Mouse (Mus musculus): ENCODE data around the gene 4930467E23Rik. TPM values are rescaled to one million over a fixed set of nuclear protein-coding genes. Genes with fewer than 3 reads are reported as not detected.
"Not testable (repeated sequence)": the region's sequence is repeated elsewhere in the genome, so short reads cannot be mapped to it uniquely, and the experiment has no call there.

Gene 4930467E23Rik
- not detected in 2 replicates for polyA plus RNA-seq (2014; fragmentation: Nextera tagmentation; extraction: Ambion mirVana)

DNA sequence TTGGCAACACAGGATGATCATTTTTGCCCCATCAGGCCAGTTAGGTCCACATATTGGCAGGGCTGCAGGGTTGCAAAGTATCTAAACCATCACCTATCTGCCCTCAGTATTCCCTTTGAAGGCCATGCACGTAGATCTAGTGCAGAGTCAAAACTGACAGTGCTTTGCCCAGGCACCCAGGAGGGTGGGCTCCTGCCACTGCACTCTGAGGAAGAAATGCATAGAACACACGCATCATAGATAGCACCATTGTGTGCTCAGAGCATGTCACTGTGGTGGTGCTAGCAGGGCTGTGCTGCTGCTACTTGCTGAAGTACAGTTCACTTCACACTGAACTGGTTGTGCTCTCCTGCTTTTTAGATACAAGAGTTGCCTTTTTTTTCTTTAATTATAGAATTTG is at the start of gene 4930467E23Rik:
Gene 4930467E23Rik (plus strand): TSS at position 301 of the 400 bp plus-strand sequence.
- not testable (repeated sequence) for H3K36me3 ChIP-seq (ENCODE audit: control insufficient read depth, insufficient read depth, low read length); H3K9me3 ChIP-seq (ENCODE audit: control insufficient read depth, low read depth, low read length); H3K4me3 ChIP-seq (ENCODE audit: low read depth, low read length); H3K4me2 ChIP-seq (replicated peaks; ENCODE audit: low read depth, low read length); ATAC-seq (ENCODE audit: insufficient number of reproducible peaks, insufficient read depth, low FRiP score, low read depth); H3K27ac ChIP-seq (ENCODE audit: low read length); H3K9ac ChIP-seq (replicated peaks; ENCODE audit: low read depth, low read length); H3K27me3 ChIP-seq (ENCODE audit: control insufficient read depth, insufficient read depth, low read length); H3K4me1 ChIP-seq (ENCODE audit: control insufficient read depth, insufficient read depth, low read length)
- no CpG with 5 or more reads among the region's 2 CpGs for WGBS

DNA sequence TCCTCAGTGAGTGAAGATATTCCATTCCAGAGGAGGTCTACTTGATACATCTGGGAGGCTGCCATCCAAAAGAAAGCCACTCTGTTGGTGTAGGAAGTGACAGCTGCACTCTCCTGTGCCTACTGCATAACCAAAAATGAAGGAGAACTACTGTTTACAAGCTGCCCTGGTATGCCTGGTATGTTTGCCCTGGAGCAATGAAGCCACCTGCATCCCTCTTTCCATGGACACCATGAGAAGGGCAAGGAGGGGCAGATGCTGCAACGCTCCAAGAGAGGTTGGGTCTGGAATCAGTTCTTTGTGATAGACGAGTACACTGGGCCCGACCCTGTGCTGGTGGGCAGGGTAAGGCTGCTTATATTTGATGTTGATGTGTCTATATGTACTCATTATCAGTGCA is 47.1 kb upstream of the 4930467E23Rik start:
- not testable (repeated sequence) for ATAC-seq (ENCODE audit: insufficient number of reproducible peaks, insufficient read depth, low FRiP score, low read depth); H3K9ac ChIP-seq (replicated peaks; ENCODE audit: low read depth, low read length); H3K9me3 ChIP-seq (ENCODE audit: control insufficient read depth, low read depth, low read length); H3K4me2 ChIP-seq (replicated peaks; ENCODE audit: low read depth, low read length); H3K4me1 ChIP-seq (ENCODE audit: control insufficient read depth, insufficient read depth, low read length); H3K27me3 ChIP-seq (ENCODE audit: control insufficient read depth, insufficient read depth, low read length); H3K4me3 ChIP-seq (ENCODE audit: low read depth, low read length); H3K27ac ChIP-seq (ENCODE audit: low read length); H3K36me3 ChIP-seq (ENCODE audit: control insufficient read depth, insufficient read depth, low read length)
- 89% methylated on average over 2 of the region's 3 CpGs for WGBS

DNA sequence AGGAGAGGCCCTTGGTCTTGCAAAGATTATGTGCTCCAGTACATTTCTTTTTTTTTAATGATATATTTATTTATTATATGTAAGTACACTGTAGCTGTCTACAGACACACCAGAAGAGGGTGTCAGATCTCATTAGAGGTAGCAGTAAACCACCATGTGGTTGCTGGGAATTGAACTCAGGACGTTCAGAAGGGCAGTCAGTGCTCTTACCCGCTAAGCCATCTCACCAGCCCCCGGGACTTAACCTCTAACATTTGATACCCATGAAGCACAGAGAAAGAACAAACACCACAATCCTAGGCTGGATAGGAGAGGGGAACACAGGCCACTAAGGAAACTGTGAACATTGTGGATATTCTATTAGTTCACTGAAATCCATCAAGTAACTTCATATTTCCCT is 43.9 kb upstream of the 4930467E23Rik start:
- 77% methylated on average over 3 of the region's 3 CpGs for WGBS
- H3K9me3 ChIP-seq (ENCODE audit: control insufficient read depth, low read depth, low read length); H3K27ac ChIP-seq (ENCODE audit: low read length); H3K9ac ChIP-seq (replicated peaks; ENCODE audit: low read depth, low read length); H3K4me3 ChIP-seq (ENCODE audit: low read depth, low read length); H3K4me1 ChIP-seq (ENCODE audit: control insufficient read depth, insufficient read depth, low read length); H3K27me3 ChIP-seq (ENCODE audit: control insufficient read depth, insufficient read depth, low read length); H3K4me2 ChIP-seq (replicated peaks; ENCODE audit: low read depth, low read length); H3K36me3 ChIP-seq (ENCODE audit: control insufficient read depth, insufficient read depth, low read length); ATAC-seq (ENCODE audit: insufficient number of reproducible peaks, insufficient read depth, low FRiP score, low read depth): not testable (repeated sequence)

DNA sequence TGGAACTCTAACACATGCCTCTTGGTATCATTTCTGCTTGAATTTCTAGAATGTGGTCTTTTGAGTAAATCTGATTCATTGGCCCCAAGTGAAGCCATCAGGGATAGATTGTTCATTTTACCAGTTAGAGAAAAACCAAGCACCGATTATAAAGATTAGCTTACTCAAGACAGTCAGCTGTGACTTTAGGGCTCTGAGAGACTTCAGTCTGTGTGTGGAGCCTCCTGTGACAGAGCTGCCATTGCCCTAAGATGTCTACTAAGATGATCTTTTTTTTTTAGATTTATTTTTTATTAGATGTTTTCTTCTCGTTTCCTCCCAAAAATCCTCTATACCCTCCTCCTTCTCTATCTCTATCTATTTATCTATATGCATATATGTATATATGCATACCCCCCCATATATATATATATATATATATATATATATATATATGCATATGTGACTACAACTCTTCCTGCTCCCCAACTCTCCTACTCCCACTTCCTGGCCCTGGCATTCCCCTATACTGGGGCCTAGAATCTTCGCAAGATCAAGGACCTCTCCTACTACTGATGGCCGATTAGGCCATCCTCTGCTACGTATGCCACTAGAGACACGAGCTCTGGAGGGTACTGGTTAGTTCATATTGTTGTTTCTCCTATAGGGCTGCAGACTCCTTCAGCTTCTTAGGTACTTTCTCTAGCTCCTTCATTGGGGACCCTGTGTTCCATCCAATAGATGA is 40.4 kb upstream of the 4930467E23Rik start:
- H3K9me3 ChIP-seq (ENCODE audit: control insufficient read depth, low read depth, low read length); H3K9ac ChIP-seq (replicated peaks; ENCODE audit: low read depth, low read length); H3K4me1 ChIP-seq (ENCODE audit: control insufficient read depth, insufficient read depth, low read length); H3K4me2 ChIP-seq (replicated peaks; ENCODE audit: low read depth, low read length); ATAC-seq (ENCODE audit: insufficient number of reproducible peaks, insufficient read depth, low FRiP score, low read depth); H3K27ac ChIP-seq (ENCODE audit: low read length); H3K36me3 ChIP-seq (ENCODE audit: control insufficient read depth, insufficient read depth, low read length); H3K27me3 ChIP-seq (ENCODE audit: control insufficient read depth, insufficient read depth, low read length); H3K4me3 ChIP-seq (ENCODE audit: low read depth, low read length): not testable (repeated sequence)
- 86% methylated on average over 6 of the region's 6 CpGs for WGBS

DNA sequence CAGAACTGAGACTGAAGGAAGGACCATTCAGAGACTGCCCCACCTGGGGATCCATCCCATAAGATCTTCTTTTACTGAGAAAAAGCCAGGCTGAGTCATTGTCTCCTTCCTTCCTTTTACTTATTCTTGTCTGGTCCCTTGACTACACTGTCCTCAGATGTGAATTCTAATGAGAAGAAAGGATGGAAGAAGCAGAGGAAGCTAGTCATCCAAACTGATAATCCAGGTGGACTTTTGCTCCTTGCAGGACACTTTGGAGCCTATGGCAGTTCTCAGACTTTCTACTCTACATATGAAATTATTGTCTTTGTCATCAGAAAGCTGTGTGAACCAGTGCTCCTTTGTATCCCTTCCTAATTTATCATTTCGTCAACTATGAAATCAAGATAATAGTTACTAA is 39.6 kb upstream of the 4930467E23Rik start:
- H3K27ac ChIP-seq (ENCODE audit: low read length); ATAC-seq (ENCODE audit: insufficient number of reproducible peaks, insufficient read depth, low FRiP score, low read depth); H3K9me3 ChIP-seq (ENCODE audit: control insufficient read depth, low read depth, low read length); H3K9ac ChIP-seq (replicated peaks; ENCODE audit: low read depth, low read length); H3K4me3 ChIP-seq (ENCODE audit: low read depth, low read length); H3K36me3 ChIP-seq (ENCODE audit: control insufficient read depth, insufficient read depth, low read length); H3K4me1 ChIP-seq (ENCODE audit: control insufficient read depth, insufficient read depth, low read length); H3K4me2 ChIP-seq (replicated peaks; ENCODE audit: low read depth, low read length); H3K27me3 ChIP-seq (ENCODE audit: control insufficient read depth, insufficient read depth, low read length): not testable (repeated sequence)
- WGBS, result 91% methylated on average over 1 of the region's 1 CpGs

DNA sequence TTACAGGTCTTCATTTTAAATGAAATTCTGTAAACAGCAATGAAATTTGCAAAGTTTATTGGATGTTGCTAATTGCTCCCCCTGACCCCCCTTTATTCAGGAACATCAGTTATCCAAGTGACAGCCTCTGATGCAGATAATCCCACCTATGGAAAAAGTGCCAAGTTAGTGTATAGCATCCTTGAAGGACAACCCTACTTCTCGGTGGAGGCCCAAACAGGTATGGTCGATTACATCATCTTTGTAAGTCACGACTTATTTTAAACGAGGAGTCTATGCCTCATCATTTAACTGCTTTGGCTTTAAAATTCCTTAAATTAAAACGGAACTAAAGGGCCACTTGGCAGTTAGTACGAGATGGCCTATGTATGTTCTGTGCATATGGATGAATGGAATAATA is 38.0 kb upstream of the 4930467E23Rik start:
- not testable (repeated sequence) for H3K4me2 ChIP-seq (replicated peaks; ENCODE audit: low read depth, low read length); H3K9me3 ChIP-seq (ENCODE audit: control insufficient read depth, low read depth, low read length); H3K36me3 ChIP-seq (ENCODE audit: control insufficient read depth, insufficient read depth, low read length); H3K9ac ChIP-seq (replicated peaks; ENCODE audit: low read depth, low read length); ATAC-seq (ENCODE audit: insufficient number of reproducible peaks, insufficient read depth, low FRiP score, low read depth); H3K27ac ChIP-seq (ENCODE audit: low read length); H3K27me3 ChIP-seq (ENCODE audit: control insufficient read depth, insufficient read depth, low read length); H3K4me1 ChIP-seq (ENCODE audit: control insufficient read depth, insufficient read depth, low read length); H3K4me3 ChIP-seq (ENCODE audit: low read depth, low read length)
- 89% methylated on average over 6 of the region's 6 CpGs for WGBS

DNA sequence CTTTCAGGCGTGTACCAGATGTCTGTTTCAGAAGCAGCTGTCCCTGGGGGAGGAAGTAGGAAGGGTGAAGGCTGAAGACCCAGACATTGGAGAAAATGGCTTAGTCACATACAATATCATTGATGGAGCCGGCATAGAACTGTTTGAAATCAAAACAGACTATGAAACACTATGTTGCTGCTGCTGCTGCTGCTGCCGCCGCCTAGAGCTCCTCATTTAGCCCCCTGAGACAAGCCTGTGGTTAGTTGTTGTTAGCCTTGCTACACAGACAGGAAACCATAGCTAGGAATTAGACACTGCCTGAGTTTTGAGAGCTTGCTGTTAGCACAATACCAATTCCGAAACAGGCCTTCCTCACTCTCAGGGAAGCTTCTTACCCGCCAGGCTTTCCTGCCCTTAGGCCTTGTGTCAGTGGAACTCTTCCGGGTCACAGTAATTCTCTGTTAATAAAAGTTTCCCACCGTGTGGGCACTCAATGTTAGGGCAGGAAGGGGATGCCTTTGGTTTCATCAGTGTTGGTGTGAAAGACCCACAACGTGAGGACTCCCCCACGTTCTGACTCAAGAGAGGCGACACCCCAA is 31.8 kb upstream of the 4930467E23Rik start:
- H3K9ac ChIP-seq (replicated peaks; ENCODE audit: low read depth, low read length); H3K4me1 ChIP-seq (ENCODE audit: control insufficient read depth, insufficient read depth, low read length); H3K4me3 ChIP-seq (ENCODE audit: low read depth, low read length); H3K36me3 ChIP-seq (ENCODE audit: control insufficient read depth, insufficient read depth, low read length); H3K9me3 ChIP-seq (ENCODE audit: control insufficient read depth, low read depth, low read length); H3K27me3 ChIP-seq (ENCODE audit: control insufficient read depth, insufficient read depth, low read length); H3K4me2 ChIP-seq (replicated peaks; ENCODE audit: low read depth, low read length); ATAC-seq (ENCODE audit: insufficient number of reproducible peaks, insufficient read depth, low FRiP score, low read depth); H3K27ac ChIP-seq (ENCODE audit: low read length): not testable (repeated sequence)
- WGBS, result 87% methylated on average over 11 of the region's 11 CpGs

DNA sequence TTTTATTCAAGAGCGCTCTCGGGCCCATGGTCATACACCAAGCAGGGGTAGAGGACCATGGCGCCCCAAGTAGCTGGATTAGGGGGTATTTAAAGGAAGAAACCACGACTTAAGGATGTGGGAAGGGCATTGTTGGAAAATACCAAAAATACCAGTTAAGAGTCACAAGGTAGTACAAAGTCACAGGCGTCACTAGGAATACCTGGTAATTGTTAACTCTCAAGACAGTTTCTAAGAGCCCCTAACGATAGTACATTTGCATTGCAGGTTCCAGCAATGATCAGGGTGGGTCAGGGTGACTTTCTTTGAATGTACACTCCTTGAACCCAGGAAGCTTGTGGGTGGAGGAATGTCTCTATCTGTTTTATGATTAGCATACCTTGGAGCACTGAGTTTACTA is 31.3 kb upstream of the 4930467E23Rik start:
- ATAC-seq (ENCODE audit: insufficient number of reproducible peaks, insufficient read depth, low FRiP score, low read depth); H3K4me1 ChIP-seq (ENCODE audit: control insufficient read depth, insufficient read depth, low read length); H3K36me3 ChIP-seq (ENCODE audit: control insufficient read depth, insufficient read depth, low read length); H3K27ac ChIP-seq (ENCODE audit: low read length); H3K27me3 ChIP-seq (ENCODE audit: control insufficient read depth, insufficient read depth, low read length); H3K4me2 ChIP-seq (replicated peaks; ENCODE audit: low read depth, low read length); H3K4me3 ChIP-seq (ENCODE audit: low read depth, low read length); H3K9ac ChIP-seq (replicated peaks; ENCODE audit: low read depth, low read length); H3K9me3 ChIP-seq (ENCODE audit: control insufficient read depth, low read depth, low read length): not testable (repeated sequence)
- WGBS, result 76% methylated on average over 6 of the region's 6 CpGs

DNA sequence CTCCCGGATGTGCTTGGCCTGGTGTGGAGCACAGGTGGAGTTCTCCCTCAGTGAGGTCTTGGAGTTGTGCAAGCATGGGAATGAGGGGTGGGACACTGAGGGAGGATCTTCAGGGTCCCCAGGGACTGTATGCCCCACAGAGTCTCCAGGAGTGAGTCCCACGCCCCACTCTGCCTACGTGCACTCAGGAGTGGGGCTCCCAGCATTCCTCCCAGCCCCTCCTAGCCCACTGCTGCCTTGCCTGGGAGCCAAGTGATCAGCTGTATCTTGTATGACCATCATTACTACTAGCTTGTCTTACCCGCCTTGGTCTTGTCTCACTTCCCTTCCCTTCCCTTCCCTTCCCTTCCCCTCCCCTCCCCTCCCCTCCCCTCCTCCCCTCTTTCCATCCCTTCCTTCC is 30.7 kb upstream of the 4930467E23Rik start:
- not testable (repeated sequence) for H3K4me3 ChIP-seq (ENCODE audit: low read depth, low read length)

More for the DNA sequence above, 30.7 kb upstream of the 4930467E23Rik start:
- H3K9ac ChIP-seq (replicated peaks; ENCODE audit: low read depth, low read length); H3K36me3 ChIP-seq (ENCODE audit: control insufficient read depth, insufficient read depth, low read length); H3K4me2 ChIP-seq (replicated peaks; ENCODE audit: low read depth, low read length); H3K27ac ChIP-seq (ENCODE audit: low read length); H3K27me3 ChIP-seq (ENCODE audit: control insufficient read depth, insufficient read depth, low read length); H3K4me1 ChIP-seq (ENCODE audit: control insufficient read depth, insufficient read depth, low read length); H3K9me3 ChIP-seq (ENCODE audit: control insufficient read depth, low read depth, low read length); ATAC-seq (ENCODE audit: insufficient number of reproducible peaks, insufficient read depth, low FRiP score, low read depth): not testable (repeated sequence)
- WGBS, result 84% methylated on average over 4 of the region's 4 CpGs
